Mouse (Mus musculus) limb, embryonic 10.5 days (tissue): ENCODE measurements around the gene Pnck. TPM values are rescaled to one million over a fixed set of nuclear protein-coding genes. Genes with fewer than 3 reads are reported as not detected.
A peak's percentile ranks its signal among the peaks of the same experiment; 100 is the strongest.

Source experiments
- DNase-seq: peaks from one replicate; pipeline ENCODE4 v3.0.0-alpha.2; 2017; ENCODE audit warnings: low spot score
- H3K27ac ChIP-seq: fragments of 300-500 bp; sonication (generic); 2 replicates; pipeline ENCODE4 v1.5.1; 2016; ENCODE audit warnings: mild to moderate bottlenecking
- H3K27me3 ChIP-seq: fragments of 300-500 bp; sonication (generic); 2 replicates; pipeline ENCODE4 v1.6.1; 2016; ENCODE audit warnings: low read depth, mild to moderate bottlenecking; ENCODE audit not compliant: poor library complexity, severe bottlenecking
- H3K36me3 ChIP-seq: fragments of 300-500 bp; sonication (generic); 2 replicates; pipeline ENCODE4 v1.6.1; 2016; ENCODE audit warnings: mild to moderate bottlenecking, moderate library complexity
- H3K4me1 ChIP-seq: fragments of 300-500 bp; sonication (generic); 2 replicates; pipeline ENCODE4 v1.6.1; 2016
- H3K4me3 ChIP-seq: fragments of 300-500 bp; sonication (generic); 2 replicates; pipeline ENCODE4 v1.5.1; 2016; ENCODE audit warnings: mild to moderate bottlenecking, moderate library complexity
- H3K9me3 ChIP-seq: fragments of 300-500 bp; sonication (generic); replicated peaks from 2 replicates; pipeline ENCODE4 v1.6.1; 2016; ENCODE audit warnings: mild to moderate bottlenecking
- WGBS: fragments of 180-500 bp; shearing (Covaris S2); methylation state at CpG from one replicate; pipeline ENCODE4 v1.1.7; 2016; 5-methylcytosine and 5-hydroxymethylcytosine counted together
- polyA plus RNA-seq: library from polyadenylated mRNA; unstranded; fragments of >200 nt; fragmentation: Nextera tagmentation; extraction: Ambion mirVana; gene quantifications from 2 replicates; pipeline ENCODE4 v1.2.1, GENCODE M21; 2016

Gene Pnck
- polyA plus RNA-seq, 1 experiment from 2014 or later = 7.7 TPM

DNA sequence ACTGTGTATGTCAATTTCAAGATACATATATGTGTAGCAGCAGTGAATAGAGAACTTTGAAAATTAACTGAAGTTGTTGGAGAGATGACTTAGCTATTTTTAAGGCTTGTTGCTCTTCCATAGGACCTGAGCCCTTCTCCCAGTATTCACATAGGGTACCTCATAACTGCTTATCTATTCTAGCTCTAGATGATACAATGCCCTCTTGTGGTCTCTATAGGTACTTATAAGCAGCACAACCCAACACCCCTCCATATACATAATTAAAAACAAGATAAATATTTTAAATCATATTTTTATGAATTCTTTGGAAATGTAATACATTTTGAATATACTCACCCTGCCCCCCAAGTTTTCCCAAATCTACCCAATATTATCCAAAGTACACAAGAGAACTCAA, 3.2 kb upstream of the Pnck start:
- Histone ChIP-seq H3K9me3 (no peaks in the 10 kb centered on the region), H3K27me3 (peaks cover 36% of the 10 kb centered on the region), H3K4me3 (no peak overlapping the region), H3K36me3 (no peaks in the 10 kb centered on the region), H3K27ac (no peak overlapping the region), H3K4me1 (peaks cover 15% of the 10 kb centered on the region)
- DNase-seq = no peak

- H3K27ac ChIP-seq = peak overlapping the region; percentile 75; the same call in 1 of the 2 replicates
- peak overlapping the region; percentile 60 for H3K4me3 ChIP-seq
- H3K9me3 ChIP-seq = no peaks in the 10 kb centered on the region
- H3K27me3 ChIP-seq = peaks cover 65% of the 10 kb centered on the region
- peaks cover 15% of the 10 kb centered on the region for H3K4me1 ChIP-seq
- H3K36me3 ChIP-seq = no peaks in the 10 kb centered on the region
- 73% methylated on average over 3 of the region's 3 CpGs for WGBS
- DNase-seq = no peak
These were observed 358 bp upstream of the Pnck start for GRCm38 (mm10) chrX:73660284-73660665.

DNA sequence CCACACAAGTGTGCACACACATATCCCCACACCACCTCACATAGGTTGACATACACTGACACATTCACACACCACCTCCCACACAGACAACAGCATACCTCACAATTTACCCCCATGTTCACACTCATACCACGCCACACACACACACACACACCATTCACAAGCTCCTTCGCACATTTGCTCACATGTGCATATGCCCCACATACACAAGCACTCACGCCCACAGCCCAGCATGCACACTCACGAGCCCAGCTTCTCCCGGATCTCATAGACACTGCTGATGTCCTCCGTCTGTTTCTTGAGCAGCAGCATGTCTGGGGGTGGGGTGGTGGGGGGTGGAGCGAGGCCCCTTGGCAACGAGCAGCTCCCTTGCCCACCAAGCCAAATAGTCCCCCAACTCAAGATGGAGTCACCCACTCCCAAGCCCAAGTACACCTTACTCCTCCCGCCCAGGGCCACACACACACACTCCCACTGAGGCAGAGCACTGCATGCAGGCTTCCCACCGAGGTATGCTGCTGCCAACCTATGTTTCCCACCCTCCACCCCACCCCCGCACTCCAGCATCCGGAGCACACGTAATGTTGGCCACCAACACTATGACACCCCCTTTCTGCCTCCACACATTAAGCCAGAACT, 862 bp downstream of the Pnck start:
- 61% methylated on average over 13 of the region's 13 CpGs for WGBS
- DNase-seq = no peak
- H3K4me1 ChIP-seq = peaks cover 15% of the 10 kb centered on the region
- no peak overlapping the region for H3K27ac ChIP-seq
- H3K27me3 ChIP-seq = peaks cover 71% of the 10 kb centered on the region
- peak overlapping the region; percentile 60 for H3K4me3 ChIP-seq
- no peaks in the 10 kb centered on the region for H3K36me3 ChIP-seq
- no peaks in the 10 kb centered on the region for H3K9me3 ChIP-seq

GRCm38 (mm10) chrX:73658391-73658790, 1.5 kb downstream of the Pnck start:
- H3K36me3 ChIP-seq = no peaks in the 10 kb centered on the region
- DNase-seq = no peak
- H3K27ac ChIP-seq = no peak overlapping the region
- H3K4me3 ChIP-seq = no peak overlapping the region
- peaks cover 77% of the 10 kb centered on the region for H3K27me3 ChIP-seq
- H3K4me1 ChIP-seq = peaks cover 15% of the 10 kb centered on the region
- H3K9me3 ChIP-seq = no peaks in the 10 kb centered on the region
- WGBS = 43% methylated on average over 7 of the region's 7 CpGs

- WGBS = 65% methylated on average over 3 of the region's 3 CpGs
- Histone ChIP-seq H3K36me3 (no peaks in the 10 kb centered on the region), H3K4me1 (peaks cover 15% of the 10 kb centered on the region), H3K9me3 (no peaks in the 10 kb centered on the region), H3K27me3 (peaks cover 81% of the 10 kb centered on the region), H3K4me3 (no peak overlapping the region), H3K27ac (no peak overlapping the region)
- DNase-seq = peak; percentile 51
These were observed 4.4 kb downstream of the Pnck start for GRCm38 (mm10) chrX:73655529-73655928.

DNA sequence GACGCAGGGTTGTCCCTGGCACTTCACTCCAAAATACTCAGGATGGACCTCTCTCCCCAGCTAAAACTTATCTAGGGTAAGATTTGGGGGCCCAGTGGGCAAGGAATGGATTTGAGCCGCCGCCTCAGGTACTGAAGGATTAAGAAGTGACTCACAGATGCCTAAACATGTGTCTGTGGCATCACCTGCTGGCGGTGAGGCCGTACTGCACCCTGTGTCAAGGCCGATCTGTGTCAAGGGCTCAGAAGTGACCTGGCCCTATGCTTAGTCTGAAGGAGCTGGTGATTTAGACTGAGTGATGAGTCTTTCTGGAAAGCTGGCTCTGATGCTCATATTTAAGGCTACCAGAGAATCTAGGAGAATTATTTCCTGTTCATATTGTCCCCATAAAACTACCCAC, 5.7 kb downstream of the Pnck start:
- Histone ChIP-seq H3K36me3 (no peaks in the 10 kb centered on the region), H3K4me1 (peaks cover 6% of the 10 kb centered on the region), H3K27me3 (peaks cover 68% of the 10 kb centered on the region), H3K9me3 (no peaks in the 10 kb centered on the region), H3K27ac (no peak overlapping the region), H3K4me3 (no peak overlapping the region)
- DNase-seq = peak; percentile 75
- 16% methylated on average over 6 of the region's 6 CpGs for whole genome bisulfite sequencing

- no peak for DNase-seq
- H3K36me3 ChIP-seq = no peaks in the 10 kb centered on the region
- H3K4me1 ChIP-seq = no peaks in the 10 kb centered on the region
- H3K27ac ChIP-seq = no peak overlapping the region
- H3K9me3 ChIP-seq = no peaks in the 10 kb centered on the region
- peaks cover 60% of the 10 kb centered on the region for H3K27me3 ChIP-seq
- no peak overlapping the region for H3K4me3 ChIP-seq
- WGBS = 89% methylated on average over 6 of the region's 6 CpGs
These were observed 6.5 kb downstream of the Pnck start for GRCm38 (mm10) chrX:73653392-73653791.

DNA sequence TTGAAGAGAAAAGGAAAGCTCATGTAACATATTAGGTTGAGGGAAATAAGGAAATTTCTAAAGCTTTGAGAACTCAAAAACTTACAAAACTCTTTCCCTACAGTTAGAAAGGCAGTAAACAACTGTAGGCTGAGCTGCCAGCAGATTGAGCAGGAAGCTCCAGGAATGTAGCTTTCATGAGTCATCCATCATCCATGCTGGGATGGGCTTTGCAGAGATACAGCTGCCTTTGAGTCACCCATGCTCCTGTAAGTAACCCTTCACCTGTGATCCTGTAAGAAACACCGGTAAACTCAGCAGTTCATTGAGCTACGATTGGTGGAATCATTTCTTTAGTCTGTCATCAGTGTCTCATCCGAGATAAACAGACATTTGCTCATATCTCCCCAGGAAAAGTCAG, 9.0 kb downstream of the Pnck start:
- no peak overlapping the region for H3K4me3 ChIP-seq
- no peak for DNase-seq
- H3K27ac ChIP-seq = no peak overlapping the region
- H3K9me3 ChIP-seq = no peaks in the 10 kb centered on the region
- WGBS = 77% methylated on average over 3 of the region's 3 CpGs
- no peaks in the 10 kb centered on the region for H3K4me1 ChIP-seq
- H3K36me3 ChIP-seq = no peaks in the 10 kb centered on the region
- peaks cover 35% of the 10 kb centered on the region for H3K27me3 ChIP-seq

DNA sequence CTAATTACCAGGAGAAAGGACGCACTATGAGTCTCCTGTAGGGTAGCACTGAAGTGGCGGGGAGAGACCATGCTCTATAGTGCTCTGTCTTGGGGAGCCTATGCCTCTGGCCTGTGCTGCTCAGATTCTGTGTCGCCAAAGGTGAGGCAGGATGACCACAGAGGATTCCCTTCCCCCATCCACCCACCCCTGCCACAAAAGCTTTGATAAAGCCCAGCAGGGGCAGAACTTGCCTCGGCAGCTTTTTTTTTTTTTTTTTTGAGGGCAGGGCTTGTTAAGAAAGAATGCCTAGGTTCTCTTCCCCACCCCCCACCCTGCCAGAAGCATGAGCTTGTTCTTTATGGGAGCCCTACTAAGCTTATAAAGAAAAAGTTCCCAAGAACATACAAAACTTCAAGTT, 14.8 kb downstream of the Pnck start:
- H3K27me3 ChIP-seq = peaks cover 51% of the 10 kb centered on the region
- WGBS = 39% methylated on average over 4 of the region's 4 CpGs
- no peak for DNase-seq
- peaks cover 7% of the 10 kb centered on the region; the same call in 1 of the 2 replicates for H3K4me1 ChIP-seq
- no peak overlapping the region for H3K4me3 ChIP-seq
- peaks cover 25% of the 10 kb centered on the region for H3K36me3 ChIP-seq
- H3K27ac ChIP-seq = no peak overlapping the region
- no peaks in the 10 kb centered on the region for H3K9me3 ChIP-seq

- H3K4me3 ChIP-seq = peak overlapping the region; percentile 55
These were observed 19.9 kb downstream of the Pnck start for GRCm38 (mm10) chrX:73639901-73640469.

DNA sequence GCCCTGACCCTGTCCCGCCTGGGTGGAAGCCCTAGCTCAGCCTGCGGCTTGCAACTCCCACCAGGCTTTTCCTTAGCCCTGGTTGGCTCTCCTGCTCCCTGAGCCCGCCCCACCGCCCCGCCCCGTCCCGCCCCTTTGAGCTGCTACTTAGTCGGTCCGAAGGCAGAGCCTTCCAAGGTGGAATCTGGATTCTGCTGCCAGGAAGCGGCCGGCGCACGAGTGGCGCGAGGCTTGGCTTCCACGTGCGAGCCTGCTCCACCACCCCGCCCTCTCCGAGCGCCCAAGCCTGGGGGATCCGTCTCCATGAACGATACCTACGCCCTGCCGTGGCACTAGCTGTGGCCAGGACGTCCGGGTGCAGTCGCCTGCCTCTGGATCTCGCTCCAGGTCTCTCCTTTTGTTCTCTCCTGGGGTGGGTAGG, 20.7 kb downstream of the Pnck start, which contains the start of gene Dusp9:
Dusp9 (plus strand) TSS at position 165 of the 421 bp plus-strand sequence.
- Histone ChIP-seq H3K36me3 (peaks cover 25% of the 10 kb centered on the region), H3K27ac (peak within 1 kb of the TSS; percentile 88), H3K4me1 (peaks cover 30% of the 10 kb centered on the region), H3K4me3 (peak within 1 kb of the TSS; percentile 55), H3K9me3 (no peaks in the 10 kb centered on the region), H3K27me3 (peaks cover 99% of the 10 kb centered on the region)
- DNase-seq = peak; percentile 73
- 11% methylated on average over 27 of the region's 28 CpGs for WGBS

More at GRCm38 (mm10) chrX:73639901-73640469, 19.9 kb downstream of the Pnck start:
- 6% methylated on average over 40 of the region's 41 CpGs for WGBS
- peaks cover 99% of the 10 kb centered on the region for H3K27me3 ChIP-seq
- peaks cover 30% of the 10 kb centered on the region for H3K4me1 ChIP-seq
- peak; percentile 48 for DNase-seq
- H3K27ac ChIP-seq = peak overlapping the region; percentile 88
- no peaks in the 10 kb centered on the region for H3K9me3 ChIP-seq
- peaks cover 25% of the 10 kb centered on the region for H3K36me3 ChIP-seq

DNA sequence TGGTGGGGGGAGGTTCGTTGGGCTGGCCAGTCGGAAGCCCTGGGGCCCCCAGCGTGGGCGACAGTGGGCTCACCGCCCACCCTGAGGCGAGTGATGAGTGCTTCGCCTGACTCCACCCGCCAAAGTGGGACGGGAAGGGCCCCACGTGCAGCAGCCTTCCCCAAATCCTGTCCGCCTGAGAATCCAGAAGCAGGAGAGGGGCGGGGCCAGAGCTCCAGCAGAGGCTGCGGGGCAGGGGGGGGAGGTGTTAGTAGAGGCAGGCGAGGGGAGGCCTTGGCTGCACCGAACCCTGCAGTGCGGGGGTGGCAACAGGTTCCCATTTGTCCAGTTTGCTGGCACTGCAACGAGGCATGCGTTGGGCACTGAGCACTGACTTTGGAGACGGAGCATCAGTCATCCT, 22.5 kb downstream of the Pnck start:
- Histone ChIP-seq H3K36me3 (peaks cover 14% of the 10 kb centered on the region), H3K4me1 (peaks cover 30% of the 10 kb centered on the region), H3K27me3 (peaks cover 100% of the 10 kb centered on the region), H3K9me3 (no peaks in the 10 kb centered on the region), H3K4me3 (peak overlapping the region; percentile 46), H3K27ac (peak overlapping the region; percentile 68)
- no peak for DNase-seq
- WGBS = 11% methylated on average over 19 of the region's 19 CpGs

DNA sequence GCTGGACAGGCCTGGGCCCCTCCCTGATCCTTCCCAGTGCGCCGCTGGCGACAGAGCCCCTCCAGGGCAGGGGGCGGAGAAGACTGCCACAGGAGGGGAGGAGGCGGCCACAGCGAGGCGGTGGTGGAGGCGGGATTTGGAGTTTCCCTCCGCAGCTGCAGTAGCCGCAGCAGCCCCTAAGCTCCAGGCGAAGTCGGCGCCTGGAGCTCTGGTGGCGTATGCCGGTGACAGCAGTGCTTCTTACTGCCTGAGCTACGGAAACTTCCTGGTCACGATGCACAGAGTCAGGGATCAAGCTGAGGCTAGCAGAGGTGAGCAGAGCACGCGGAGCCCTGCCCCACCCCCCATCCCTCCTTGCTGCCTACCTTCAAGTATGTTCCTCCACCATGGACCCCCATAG, 24.5 kb downstream of the Pnck start:
- H3K9me3 ChIP-seq = no peaks in the 10 kb centered on the region
- 16% methylated on average over 14 of the region's 19 CpGs for WGBS
- H3K4me3 ChIP-seq = peak overlapping the region; percentile 36
- peak; percentile 42 for DNase-seq
- H3K4me1 ChIP-seq = peaks cover 23% of the 10 kb centered on the region
- peaks cover 100% of the 10 kb centered on the region for H3K27me3 ChIP-seq
- H3K27ac ChIP-seq = no peak overlapping the region
- H3K36me3 ChIP-seq = no peaks in the 10 kb centered on the region
